Mouse (Mus musculus): ENCODE measurements around the gene Gm20422.

Gene Gm20422

GRCm38 (mm10) chr8:69774503-69775148 is at the start of gene Gm20422:
Gene Gm20422, minus strand, starts transcription at chr8:69774886.
- DNase-seq (ENCODE audit: low spot score in 2 of 2) = peak; percentile 81 to 85

GRCm38 (mm10) chr8:69822386-69823191 is 47.9 kb upstream of the Gm20422 start, which contains the start of gene Lpar2:
Gene Lpar2, plus strand, starts transcription at chr8:69822429.
- peak; percentile 42 to 66 for DNase-seq (ENCODE audit: low spot score in 2 of 2)

GRCm38 (mm10) chr8:69821971-69822385 is 47.3 kb upstream of the Gm20422 start:
- DNase-seq (ENCODE audit: low spot score in 2 of 2) = no peak

GRCm38 (mm10) chr8:69820466-69820865 is 45.8 kb upstream of the Gm20422 start:
- DNase-seq (ENCODE audit: low spot score in 2 of 2) = no peak

- peak in 1 of 2 experiments; percentile 27 for DNase-seq (ENCODE audit: low spot score in 2 of 2)
Measured at GRCm38 (mm10) chr8:69815396-69815795, 40.7 kb upstream of the Gm20422 start.

- DNase-seq (ENCODE audit: low spot score in 2 of 2) = no peak
Measured at GRCm38 (mm10) chr8:69814881-69815280, 40.2 kb upstream of the Gm20422 start.

GRCm38 (mm10) chr8:69809820-69810219 is 35.1 kb upstream of the Gm20422 start:
- DNase-seq (ENCODE audit: low spot score in 2 of 2) = no peak

GRCm38 (mm10) chr8:69808864-69809403 is 34.2 kb upstream of the Gm20422 start:
- DNase-seq (ENCODE audit: low spot score in 2 of 2) = no peak

- DNase-seq (ENCODE audit: low spot score in 2 of 2) = peak; percentile 68 to 84
Measured at GRCm38 (mm10) chr8:69808094-69808863, 33.6 kb upstream of the Gm20422 start, which contains the start of gene Gmip. Gene Gmip, plus strand, starts transcription at chr8:69808679.

GRCm38 (mm10) chr8:69807236-69807635 is 32.5 kb upstream of the Gm20422 start:
- no peak for DNase-seq (ENCODE audit: low spot score in 2 of 2)

GRCm38 (mm10) chr8:69805491-69805890 is 30.8 kb upstream of the Gm20422 start:
- peak in 1 of 2 experiments; percentile 0 for DNase-seq (ENCODE audit: low spot score in 2 of 2)

- DNase-seq (ENCODE audit: low spot score in 2 of 2) = no peak
Measured at GRCm38 (mm10) chr8:69805086-69805485, 30.4 kb upstream of the Gm20422 start.

- no peak for DNase-seq (ENCODE audit: low spot score in 2 of 2)
Measured at GRCm38 (mm10) chr8:69804537-69804936, 29.9 kb upstream of the Gm20422 start.

- DNase-seq (ENCODE audit: low spot score in 2 of 2) = no peak
Measured at GRCm38 (mm10) chr8:69803366-69803765, 28.7 kb upstream of the Gm20422 start.

GRCm38 (mm10) chr8:69802216-69802615 is 27.5 kb upstream of the Gm20422 start:
- DNase-seq (ENCODE audit: low spot score in 2 of 2) = no peak

GRCm38 (mm10) chr8:69801796-69802195 is 27.1 kb upstream of the Gm20422 start:
- DNase-seq (ENCODE audit: low spot score in 2 of 2) = no peak

- no peak for DNase-seq (ENCODE audit: low spot score in 2 of 2)
Measured at GRCm38 (mm10) chr8:69799946-69800345, 25.3 kb upstream of the Gm20422 start.

- DNase-seq (ENCODE audit: low spot score in 2 of 2) = no peak
Measured at GRCm38 (mm10) chr8:69799261-69799660, 24.6 kb upstream of the Gm20422 start.

- no peak for DNase-seq (ENCODE audit: low spot score in 2 of 2)
Measured at GRCm38 (mm10) chr8:69797661-69798060, 23.0 kb upstream of the Gm20422 start.

GRCm38 (mm10) chr8:69796721-69797345 is 22.1 kb upstream of the Gm20422 start:
- DNase-seq (ENCODE audit: low spot score in 2 of 2) = no peak

GRCm38 (mm10) chr8:69794901-69795300 is 20.2 kb upstream of the Gm20422 start:
- no peak for DNase-seq (ENCODE audit: low spot score in 2 of 2)
